Mouse (Mus musculus) limb, embryonic 14.5 days (tissue): Measurements from ENCODE around the gene Trio. TPM values are rescaled to one million over a fixed set of nuclear protein-coding genes. Genes with fewer than 3 reads are reported as not detected.

Source experiments
- ATAC-seq: fragments of 200-750 bp; cut with Nextera tagmentation; 2 replicates; pipeline ENCODE4 v1.8.0; 2017; ENCODE audit warnings: low read depth, moderate number of reproducible peaks, moderate TSS enrichment; ENCODE audit not compliant: low FRiP score
- DNase-seq: peaks from one replicate; pipeline ENCODE4 v3.0.0-alpha.2; 2015; ENCODE audit warnings: low spot score
- H3K27ac ChIP-seq: fragments of 300-500 bp; sonication (generic); replicated peaks from 2 replicates; pipeline ENCODE4 v1.5.1; 2014; ENCODE audit warnings: low read depth, mild to moderate bottlenecking, low read length, moderate library complexity, mixed read lengths
- H3K27me3 ChIP-seq: fragments of 300-500 bp; sonication (generic); 2 replicates; pipeline ENCODE4 v1.6.1; 2014; ENCODE audit warnings: low read length, mixed read lengths; ENCODE audit not compliant: control insufficient read depth, insufficient read depth
- H3K36me3 ChIP-seq: fragments of 300-500 bp; sonication (generic); 2 replicates; pipeline ENCODE4 v1.6.1; 2014; ENCODE audit warnings: mild to moderate bottlenecking, low read length, moderate library complexity, mixed read lengths; ENCODE audit not compliant: control insufficient read depth, insufficient read depth
- H3K4me1 ChIP-seq: fragments of 300-500 bp; sonication (generic); 2 replicates; pipeline ENCODE4 v1.6.1; 2014; ENCODE audit warnings: antibody characterized with exemption, low read length, mixed read lengths; ENCODE audit not compliant: control insufficient read depth, insufficient read depth
- H3K4me2 ChIP-seq: fragments of 300-500 bp; sonication (generic); replicated peaks from 2 replicates; pipeline ENCODE4 v1.6.1; 2014; ENCODE audit warnings: low read depth, mild to moderate bottlenecking, low read length, moderate library complexity; ENCODE audit not compliant: severe bottlenecking
- H3K4me3 ChIP-seq: fragments of 300-500 bp; sonication (generic); replicated peaks from 2 replicates; pipeline ENCODE4 v1.5.1; 2014; ENCODE audit warnings: low read length
- H3K9ac ChIP-seq: fragments of 300-500 bp; sonication (generic); 2 replicates; pipeline ENCODE4 v1.6.1; 2014; ENCODE audit warnings: mild to moderate bottlenecking, low read depth, low read length, moderate library complexity; ENCODE audit not compliant: severe bottlenecking
- H3K9me3 ChIP-seq: fragments of 300-500 bp; sonication (generic); 2 replicates; pipeline ENCODE4 v1.6.1; 2016; ENCODE audit warnings: low read length; ENCODE audit not compliant: control insufficient read depth
- POLR2A ChIP-seq: fragments of 200-500 bp; IDR thresholded peaks from 2 replicates; pipeline ENCODE4 v1.8.0; 2012; ENCODE audit warnings: inconsistent platforms, mild to moderate bottlenecking, moderate library complexity, borderline replicate concordance; ENCODE audit not compliant: insufficient read depth, insufficient read length; ENCODE audit errors: extremely low read depth
- WGBS: fragments of 180-500 bp; shearing (Covaris S2); extraction: QIAGEN DNeasy Blood & Tissue Kit; methylation state at CpG from one replicate; pipeline ENCODE4 v1.1.7; 2014; 5-methylcytosine and 5-hydroxymethylcytosine counted together
- polyA plus RNA-seq, 2 experiments: library from polyadenylated mRNA; depleted of rRNA in 1 of 2; stranded (reverse) in 1 of 2; unstranded in 1 of 2; fragments of >200 nt; fragmentation: Nextera tagmentation in 1 of 2; extraction: Ambion mirVana in 1 of 2; gene quantifications; 2 replicates each; pipeline versions ENCODE4 v1.2.1 to v1.2.3; 2012 to 2014

Trio gene
- polyA plus RNA-seq, 2 experiments: 78.7 to 230 TPM

- H3K36me3 ChIP-seq: peaks cover 54% of the 10 kb centered on the region
- no peak overlapping the region for H3K9ac ChIP-seq
- TF ChIP-seq POLR2A: no peak
- DNase-seq: no peak
- no peak overlapping the region for H3K4me3 ChIP-seq
- H3K27ac ChIP-seq: no peak overlapping the region
- H3K27me3 ChIP-seq: no peaks in the 10 kb centered on the region
- 77% methylated on average over 29 of the region's 29 CpGs for WGBS
- H3K9me3 ChIP-seq: no peaks in the 10 kb centered on the region
- H3K4me2 ChIP-seq: no peak overlapping the region
- no peak for ATAC-seq
- no peaks in the 10 kb centered on the region for H3K4me1 ChIP-seq
Observed at GRCm38 (mm10) chr15:27856050-27856787, 169.4 kb downstream of the Trio start.

DNA sequence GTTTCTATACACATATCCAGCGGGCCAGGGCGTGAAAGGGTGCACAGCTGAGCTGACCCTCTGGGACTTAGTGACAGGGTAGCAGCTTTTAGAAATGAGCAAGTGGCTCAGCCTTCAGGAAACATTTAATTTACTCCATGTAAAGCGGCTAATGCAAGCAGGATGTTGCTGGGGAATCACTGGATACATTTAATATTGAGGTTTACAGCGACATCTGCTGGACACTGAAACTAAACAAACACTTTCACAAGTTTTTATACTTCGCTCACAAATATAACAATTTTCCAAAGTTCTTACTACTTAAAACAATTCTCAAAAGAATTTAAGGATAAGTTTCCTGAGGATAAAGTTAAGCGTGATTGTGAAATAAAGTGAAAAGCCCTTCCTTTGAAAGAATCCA lies 174.3 kb downstream of the Trio start:
- Histone ChIP-seq H3K36me3 (peaks cover 83% of the 10 kb centered on the region), H3K4me3 (no peak overlapping the region), H3K27me3 (no peaks in the 10 kb centered on the region), H3K27ac (no peak overlapping the region), H3K4me1 (no peaks in the 10 kb centered on the region), H3K9me3 (no peaks in the 10 kb centered on the region), H3K4me2 (no peak overlapping the region), H3K9ac (no peak overlapping the region)
- no peak for TF ChIP-seq POLR2A
- 55% methylated on average over 6 of the region's 6 CpGs for WGBS
- ATAC-seq (0 out of 2 replicates have a peak, but pooled peaks have one; percentile 21), DNase-seq (peak; percentile 75)

GRCm38 (mm10) chr15:27850904-27851303 lies 174.7 kb downstream of the Trio start:
- H3K4me2 ChIP-seq: no peak overlapping the region
- no peak for TF ChIP-seq POLR2A
- no peaks in the 10 kb centered on the region for H3K27me3 ChIP-seq
- DNase-seq: no peak
- no peak overlapping the region for H3K4me3 ChIP-seq
- H3K36me3 ChIP-seq: peaks cover 83% of the 10 kb centered on the region
- 81% methylated on average over 14 of the region's 14 CpGs for WGBS
- H3K9me3 ChIP-seq: no peaks in the 10 kb centered on the region
- H3K27ac ChIP-seq: no peak overlapping the region
- no peak overlapping the region for H3K9ac ChIP-seq
- no peaks in the 10 kb centered on the region for H3K4me1 ChIP-seq
- no peak for ATAC-seq

DNA sequence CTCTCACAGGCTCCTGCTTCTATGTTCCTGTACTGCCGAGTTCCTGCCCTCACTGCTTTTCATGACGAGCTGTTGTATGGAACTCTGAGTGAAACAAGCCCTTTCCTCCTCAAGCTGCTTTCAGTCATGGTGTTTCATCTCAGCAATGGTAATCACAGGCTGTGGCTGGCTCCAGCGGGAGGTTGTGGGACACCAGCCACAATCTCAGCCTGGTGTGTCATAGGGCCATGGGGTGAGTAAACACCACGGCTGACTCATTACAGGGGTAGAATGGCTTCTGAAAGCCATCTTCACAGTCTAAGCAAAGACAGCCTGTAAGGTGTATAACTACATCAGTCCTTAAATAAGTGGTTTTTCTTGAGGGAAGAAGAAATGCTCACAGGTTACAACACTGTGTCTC lies 175.7 kb downstream of the Trio start:
- Histone ChIP-seq H3K9ac (no peak overlapping the region), H3K36me3 (peaks cover 85% of the 10 kb centered on the region), H3K4me1 (no peaks in the 10 kb centered on the region), H3K9me3 (no peaks in the 10 kb centered on the region), H3K27ac (no peak overlapping the region), H3K4me3 (no peak overlapping the region), H3K27me3 (no peaks in the 10 kb centered on the region), H3K4me2 (no peak overlapping the region)
- WGBS: 89% methylated on average over 4 of the region's 4 CpGs
- TF ChIP-seq POLR2A: no peak
- ATAC-seq (no peak), DNase-seq (no peak)

GRCm38 (mm10) chr15:27841696-27842095 lies 184.0 kb downstream of the Trio start:
- Histone ChIP-seq H3K9me3 (no peaks in the 10 kb centered on the region), H3K4me2 (no peak overlapping the region), H3K36me3 (peaks cover 96% of the 10 kb centered on the region), H3K4me3 (no peak overlapping the region), H3K4me1 (no peaks in the 10 kb centered on the region), H3K9ac (no peak overlapping the region), H3K27ac (no peak overlapping the region), H3K27me3 (no peaks in the 10 kb centered on the region)
- 89% methylated on average over 15 of the region's 15 CpGs for WGBS
- ATAC-seq (no peak), DNase-seq (no peak)
- no peak for TF ChIP-seq POLR2A
